Mouse (Mus musculus) embryonic fibroblast, embryonic 13.5 days (primary cell): ENCODE data around the gene Cdh23.

Experiments
- CTCF ChIP-seq: IDR thresholded peaks from 2 replicates; pipeline ENCODE4 v1.5.1; 2011; ENCODE audit warnings: mild to moderate bottlenecking, control low read depth, low read length, moderate library complexity, borderline replicate concordance; ENCODE audit not compliant: insufficient read depth
- POLR2A ChIP-seq: IDR thresholded peaks from 2 replicates; pipeline ENCODE4 v1.6.1; 2011; ENCODE audit warnings: low read depth, mild to moderate bottlenecking, control low read depth, low read length, moderate library complexity

GRCm38 (mm10) chr10:60724496-60724895, 28.2 kb upstream of the Cdh23 start:
- TF ChIP-seq CTCF (no peak), POLR2A (no peak)
